Mouse (Mus musculus): Measurements from ENCODE around the gene Gm17304. TPM values are rescaled to one million over a fixed set of nuclear protein-coding genes. Genes with fewer than 3 reads are reported as not detected.

Gene Gm17304
- polyA plus RNA-seq, 1 experiment, result not detected

DNA sequence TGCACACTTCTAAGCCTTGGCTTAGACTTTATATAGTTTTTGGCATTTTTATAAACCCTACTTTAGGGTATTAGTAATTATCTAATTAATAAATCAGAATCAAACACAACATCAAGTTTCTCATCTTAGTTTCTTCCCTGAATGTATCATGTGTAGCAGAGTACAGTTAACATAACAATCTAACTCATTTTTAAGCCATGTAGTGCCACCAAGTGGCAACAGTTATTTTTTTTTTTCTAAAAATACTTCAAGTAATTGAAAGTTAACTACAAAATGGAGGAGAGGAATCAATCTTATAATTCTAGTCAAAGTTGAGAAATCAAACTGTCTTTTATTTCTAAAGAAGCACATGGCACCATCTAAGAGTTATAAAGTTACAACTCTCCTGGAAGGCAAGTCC, 40.5 kb downstream of the Gm17304 start:
- DNase-seq, result no peak
- H3K27me3 ChIP-seq (ENCODE audit: control insufficient read depth, insufficient read depth, low read length), result no peaks in the 10 kb centered on the region
- no peak overlapping the region for H3K27ac ChIP-seq (ENCODE audit: insufficient read depth, low read length)
- H3K4me1 ChIP-seq (ENCODE audit: control insufficient read depth, insufficient read depth, low read length), result no peaks in the 10 kb centered on the region; the same call in 1 of the 2 replicates
- H3K4me3 ChIP-seq (replicated peaks; ENCODE audit: insufficient read depth, low read depth, low read length), result no peak overlapping the region
- 0 out of 2 replicates have a peak, but pooled peaks have one; percentile 12 for TF ChIP-seq CTCF (IDR thresholded peaks at IDR 0.05; ENCODE audit: borderline replicate concordance, insufficient read depth, low read depth, low read length)
- no peak for TF ChIP-seq POLR2A (IDR thresholded peaks at IDR 0.05; ENCODE audit: borderline replicate concordance, insufficient read depth, low read length)

DNA sequence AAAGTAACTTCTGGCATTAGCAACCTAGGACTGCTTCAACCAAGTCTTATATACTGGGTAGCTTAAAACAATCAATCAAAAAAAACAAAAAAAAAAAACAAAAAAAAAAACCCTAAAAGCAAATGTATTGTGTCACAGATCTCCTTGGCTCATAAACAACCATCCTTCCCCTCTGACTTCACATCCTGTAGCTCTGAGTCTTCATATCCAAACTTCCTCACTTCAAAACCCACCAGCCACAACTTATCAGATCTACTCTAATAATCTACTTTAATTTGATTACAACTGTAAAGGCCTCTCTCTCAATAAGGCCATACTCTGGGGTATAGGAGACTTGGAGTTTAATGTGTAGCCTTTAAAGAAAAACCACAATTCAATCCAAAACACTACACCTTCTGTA, 41.1 kb downstream of the Gm17304 start:
- no peak for DNase-seq
- H3K27ac ChIP-seq (ENCODE audit: insufficient read depth, low read length), result no peak overlapping the region
- TF ChIP-seq POLR2A (IDR thresholded peaks at IDR 0.05; ENCODE audit: borderline replicate concordance, insufficient read depth, low read length) (no peak), CTCF (IDR thresholded peaks at IDR 0.05; ENCODE audit: borderline replicate concordance, insufficient read depth, low read depth, low read length) (no peak)
- H3K4me3 ChIP-seq (replicated peaks; ENCODE audit: insufficient read depth, low read depth, low read length), result no peak overlapping the region
- no peaks in the 10 kb centered on the region for H3K27me3 ChIP-seq (ENCODE audit: control insufficient read depth, insufficient read depth, low read length)
- H3K4me1 ChIP-seq (ENCODE audit: control insufficient read depth, insufficient read depth, low read length), result no peaks in the 10 kb centered on the region; the same call in 1 of the 2 replicates

DNA sequence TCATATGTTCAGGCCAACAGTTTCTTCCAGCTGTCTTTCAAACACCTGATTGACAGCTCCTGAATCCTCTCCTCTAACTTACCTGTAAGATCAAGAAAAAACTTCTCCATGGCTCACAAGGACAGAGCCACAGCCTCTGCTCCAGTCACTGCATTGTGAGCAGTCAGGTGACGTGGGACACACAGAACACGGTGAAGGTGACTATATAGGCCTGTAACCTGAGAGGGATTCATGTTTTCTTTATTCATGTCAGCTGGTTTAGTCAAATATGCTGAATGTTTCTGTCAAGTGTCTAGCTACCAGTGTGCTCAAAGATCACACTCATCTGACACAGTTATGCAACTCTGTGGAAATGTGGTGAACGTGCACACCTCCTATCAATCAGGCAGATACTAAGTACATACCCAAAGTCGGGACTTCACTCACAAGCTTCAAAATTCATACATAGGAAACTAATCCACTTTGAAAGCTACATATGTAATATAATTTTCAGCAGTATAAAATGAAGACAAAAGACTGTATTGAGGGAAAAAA, 43.4 kb downstream of the Gm17304 start:
- Histone ChIP-seq H3K27me3 (ENCODE audit: control insufficient read depth, insufficient read depth, low read length) (no peaks in the 10 kb centered on the region), H3K4me3 (replicated peaks; ENCODE audit: insufficient read depth, low read depth, low read length) (no peak overlapping the region), H3K27ac (ENCODE audit: insufficient read depth, low read length) (no peak overlapping the region), H3K4me1 (ENCODE audit: control insufficient read depth, insufficient read depth, low read length) (no peaks in the 10 kb centered on the region; the same call in 1 of the 2 replicates)
- DNase-seq, result no peak
- WGBS, result 90% methylated on average over 4 of the region's 4 CpGs
- TF ChIP-seq POLR2A (IDR thresholded peaks at IDR 0.05; ENCODE audit: borderline replicate concordance, insufficient read depth, low read length) (no peak), CTCF (IDR thresholded peaks at IDR 0.05; ENCODE audit: borderline replicate concordance, insufficient read depth, low read depth, low read length) (no peak)

DNA sequence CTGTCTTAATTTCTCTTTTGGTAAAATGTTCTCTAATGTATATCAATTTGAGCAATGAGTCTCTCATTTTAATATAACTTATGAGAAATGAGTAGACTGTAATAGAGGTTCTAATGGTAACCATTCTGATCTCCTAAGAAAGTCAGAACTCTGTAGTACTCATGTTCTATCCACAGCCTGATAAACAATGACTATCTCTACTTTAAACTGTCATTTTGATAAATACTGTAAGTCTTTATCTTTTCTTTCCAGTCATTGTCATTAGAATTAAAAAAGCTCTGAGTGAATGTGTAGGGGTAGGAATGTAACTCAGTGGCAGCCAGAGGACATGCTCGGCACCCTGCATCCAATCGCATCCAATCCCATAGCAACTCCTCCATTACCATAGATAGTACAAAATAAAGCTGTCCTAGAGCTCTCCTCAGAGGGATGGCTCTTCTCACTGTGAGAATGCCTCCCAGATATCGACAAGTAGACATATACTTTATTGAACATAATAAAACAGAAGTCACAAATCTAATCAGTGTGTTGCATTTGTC, 44.0 kb downstream of the Gm17304 start:
- TF ChIP-seq CTCF (IDR thresholded peaks at IDR 0.05; ENCODE audit: borderline replicate concordance, insufficient read depth, low read depth, low read length), result no peak
- no peak for TF ChIP-seq POLR2A (IDR thresholded peaks at IDR 0.05; ENCODE audit: borderline replicate concordance, insufficient read depth, low read length)
- no peak for DNase-seq
- H3K27me3 ChIP-seq (ENCODE audit: control insufficient read depth, insufficient read depth, low read length), result no peaks in the 10 kb centered on the region
- no peaks in the 10 kb centered on the region; the same call in 1 of the 2 replicates for H3K4me1 ChIP-seq (ENCODE audit: control insufficient read depth, insufficient read depth, low read length)
- 87% methylated on average over 3 of the region's 3 CpGs for WGBS
- no peak overlapping the region for H3K27ac ChIP-seq (ENCODE audit: insufficient read depth, low read length)
- H3K4me3 ChIP-seq (replicated peaks; ENCODE audit: insufficient read depth, low read depth, low read length), result no peak overlapping the region

Other genes with a start within 250 kb of the Gm17304 start
- gene Barhl2, start 150.9 kb upstream of the Gm17304 start, polyA plus RNA-seq (2012; rRNA removed), result 33.4 and 38.4 TPM in 2 replicates
- gene Zfp644, start 88.2 kb downstream of the Gm17304 start, polyA plus RNA-seq (2012; rRNA removed), result 42.2 and 43.4 TPM in 2 replicates

Data from cerebellum, adult 2 months (tissue).